Mouse (Mus musculus) ES-E14 (cell line): ENCODE data around the gene Epop. TPM values are rescaled to one million over a fixed set of nuclear protein-coding genes. Genes with fewer than 3 reads are reported as not detected.

ENCODE experiments used
- DNase-seq: peaks from one replicate; pipeline ENCODE4 v3.0.0-alpha.2; 2013; ENCODE audit warnings: low read depth, low spot score
- H3K27ac ChIP-seq: 2 replicates; pipeline ENCODE4 v1.5.1; 2012; ENCODE audit warnings: low read depth, mild to moderate bottlenecking, low read length, moderate library complexity, mixed read lengths; ENCODE audit not compliant: poor library complexity, insufficient read depth, severe bottlenecking
- H3K36me3 ChIP-seq: 2 replicates; pipeline ENCODE4 v1.6.1; 2012; ENCODE audit warnings: mild to moderate bottlenecking, low read length, moderate library complexity, mixed read lengths; ENCODE audit not compliant: control insufficient read depth, poor library complexity, insufficient read depth, severe bottlenecking
- H3K4me1 ChIP-seq, 2 experiments: fragments of 150-350 bp in 1 of 2; sonication (generic) in 1 of 2; 2 replicates each; pipeline ENCODE4 v1.6.1; 2012; ENCODE audit warnings: low read length in 2 of 2, mild to moderate bottlenecking in 1 of 2, mixed read lengths in 1 of 2; ENCODE audit not compliant: control insufficient read depth in 2 of 2, insufficient read depth in 2 of 2, poor library complexity in 1 of 2
- H3K4me3 ChIP-seq, 2 experiments: fragments of 150-350 bp in 1 of 2; sonication (generic) in 1 of 2; 2 replicates each; pipeline ENCODE4 v1.5.1; 2012; ENCODE audit warnings: low read length in 2 of 2, low read depth in 1 of 2, mild to moderate bottlenecking in 1 of 2, mixed read lengths in 1 of 2; ENCODE audit not compliant: insufficient read depth in 1 of 2, poor library complexity in 1 of 2, severe bottlenecking in 1 of 2
- H3K9ac ChIP-seq: 2 replicates; pipeline ENCODE4 v1.6.1; 2012; ENCODE audit warnings: low read depth, mild to moderate bottlenecking, low read length, mixed read lengths; ENCODE audit not compliant: poor library complexity, insufficient read depth, severe bottlenecking
- H3K9me3 ChIP-seq: fragments of 150-350 bp; sonication (generic); 2 replicates; pipeline ENCODE4 v1.6.1; 2012; ENCODE audit warnings: low read depth, mild to moderate bottlenecking, low read length; ENCODE audit not compliant: control insufficient read depth, insufficient read depth
- CHD2 ChIP-seq: IDR thresholded peaks from 2 replicates; pipeline ENCODE4 v1.6.1; 2014; ENCODE audit warnings: mild to moderate bottlenecking, low read depth, low read length, inconsistent platforms
- HCFC1 ChIP-seq: IDR thresholded peaks from 2 replicates; pipeline ENCODE4 v1.6.1; 2012; ENCODE audit warnings: low read length, inconsistent platforms, borderline replicate concordance; ENCODE audit not compliant: insufficient read depth
- MAFK ChIP-seq: IDR thresholded peaks from 2 replicates; pipeline ENCODE4 v1.6.1; 2014; ENCODE audit warnings: mild to moderate bottlenecking, low read depth, low read length, inconsistent platforms; ENCODE audit not compliant: insufficient read depth
- ZC3H11A ChIP-seq: IDR thresholded peaks from 2 replicates; pipeline ENCODE4 v1.6.1; 2012; ENCODE audit warnings: low read depth, mild to moderate bottlenecking, inconsistent platforms, low read length, borderline replicate concordance
- ZNF384 ChIP-seq: IDR thresholded peaks from 2 replicates; pipeline ENCODE4 v1.6.1; 2012; ENCODE audit warnings: low read depth, low read length, inconsistent platforms
- in situ Hi-C, 2 experiments: fragments of 600-800 bp; cut with MboI; formaldehyde crosslinking; loops; one replicate each; pipeline ENCODE4 v1.15.1; 2025; ENCODE audit warnings: low sequenced_read_pairs in 2 of 2, inconsistent platforms in 1 of 2; ENCODE audit not compliant: unreplicated experiment in 2 of 2
- total RNA-seq: library from RNA; depleted of rRNA; stranded (reverse); fragments of 300-350 nt; gene quantifications from 2 replicates; pipeline ENCODE4 v1.2.3, GENCODE M21; 2012; rRNA removed

Gene Epop
- total RNA-seq, 1 experiment: 109 TPM

DNA sequence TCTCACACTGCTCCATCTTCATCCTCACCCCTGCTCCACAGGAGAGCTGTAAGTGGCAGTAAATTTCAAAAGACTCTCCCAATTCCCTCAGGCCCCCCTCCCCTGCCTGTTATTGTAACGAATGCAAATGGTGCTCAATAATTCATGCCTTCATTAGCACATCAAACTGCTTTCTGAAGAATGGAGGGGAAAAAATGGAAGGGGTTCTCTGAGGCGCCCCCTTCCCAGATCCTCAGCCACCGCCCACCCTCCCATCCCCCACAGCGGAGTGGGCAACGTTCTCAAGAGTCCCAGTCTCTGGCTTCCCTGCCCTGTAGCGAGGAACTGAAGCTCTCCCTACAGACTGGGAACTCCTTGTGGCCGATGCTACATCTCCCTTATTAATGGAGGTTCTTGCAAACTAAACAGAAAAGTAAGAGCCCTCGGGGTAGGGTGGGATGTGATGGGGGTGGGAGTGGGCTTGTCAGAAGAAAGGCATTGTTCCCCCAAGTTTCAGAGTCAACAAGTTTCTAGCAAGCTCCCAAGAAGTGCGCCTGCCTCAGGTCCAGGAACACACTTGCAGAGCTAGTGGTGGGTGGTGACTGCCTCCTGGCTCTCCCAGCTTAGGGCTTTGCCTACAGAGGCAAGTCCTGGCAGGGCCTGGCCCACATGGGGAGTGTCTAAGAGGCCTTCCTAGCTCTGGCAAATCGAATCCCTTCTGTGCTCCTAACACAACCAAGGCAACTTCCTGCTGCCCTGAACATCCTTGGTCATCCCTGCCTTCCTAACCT is 50.2 kb downstream of the Epop start:
- Histone ChIP-seq H3K36me3 (no peaks in the 10 kb centered on the region), H3K4me1 (peaks cover 4 to 29% of the 10 kb centered on the region in 2 experiments; a peak in 3 of 4 replicates), H3K4me3 (no peak overlapping the region), H3K9me3 (no peaks in the 10 kb centered on the region), H3K9ac (peak overlapping the region; percentile 25; the same call in 1 of the 2 replicates), H3K27ac (peak overlapping the region; percentile 37; the same call in 1 of the 2 replicates)
- TF ChIP-seq CHD2: no peak
- TF ChIP-seq HCFC1: no peak
- no peak for TF ChIP-seq MAFK
- no peak for TF ChIP-seq ZC3H11A
- no peak for TF ChIP-seq ZNF384
- in situ Hi-C loops: no loop called here
- DNase-seq: no peak

DNA sequence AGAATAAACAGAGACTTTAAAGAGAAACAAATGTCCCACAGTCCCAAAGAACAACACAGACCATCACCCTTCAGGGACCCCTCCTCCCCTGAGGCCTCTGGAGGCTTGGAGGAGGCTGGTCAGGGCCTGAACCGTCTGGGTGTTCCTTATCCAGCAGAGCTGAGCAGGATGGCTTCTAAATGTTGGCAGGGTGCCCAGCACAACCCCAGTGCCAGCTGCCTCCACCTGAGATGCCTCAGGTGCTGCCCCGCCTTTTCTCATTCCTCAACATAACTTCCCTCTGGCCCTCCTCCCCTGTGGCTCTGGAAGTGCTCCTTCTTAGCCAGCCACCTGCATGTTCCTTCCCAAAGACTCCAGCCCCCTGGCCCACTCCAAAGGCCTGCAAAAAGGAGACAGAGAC is 51.2 kb downstream of the Epop start:
- no peak for DNase-seq
- H3K4me3 ChIP-seq: no peak overlapping the region
- in situ Hi-C loops: no loop called here
- H3K4me1 ChIP-seq: peaks cover 4 to 30% of the 10 kb centered on the region in 2 experiments; a peak in 3 of 4 replicates
- H3K36me3 ChIP-seq: no peaks in the 10 kb centered on the region
- TF ChIP-seq ZC3H11A (no peak), HCFC1 (no peak), ZNF384 (no peak), CHD2 (no peak), MAFK (no peak)
- no peaks in the 10 kb centered on the region for H3K9me3 ChIP-seq
- no peak overlapping the region for H3K27ac ChIP-seq
- H3K9ac ChIP-seq: no peak overlapping the region

Other genes starting within 250 kb of the Epop start
- gene Arhgap23, start 214.2 kb downstream of the Epop start, total RNA-seq: 22.6 and 26.3 TPM in 2 replicates
- 0.36 and 0.63 TPM in 2 replicates for gene 4933428G20Rik, start 129.4 kb downstream of the Epop start, total RNA-seq
- gene Srcin1, start 53.5 kb downstream of the Epop start, total RNA-seq: 2.4 and 4.1 TPM in 2 replicates
- 113 and 142 TPM in 2 replicates for gene Mllt6, start 33.7 kb upstream of the Epop start, total RNA-seq
- 49.9 and 66.0 TPM in 2 replicates for gene Cisd3, start 56.1 kb upstream of the Epop start, total RNA-seq
- gene Pcgf2, start 70.8 kb upstream of the Epop start, total RNA-seq: 20.1 and 28.4 TPM in 2 replicates
- 522 and 677 TPM in 2 replicates for gene Psmb3, start 73.7 kb upstream of the Epop start, total RNA-seq
- 26.5 and 31.3 TPM in 2 replicates for gene Pip4k2b, start 115.0 kb upstream of the Epop start, total RNA-seq
- 14.0 and 18.5 TPM in 2 replicates for gene Cwc25, start 136.9 kb upstream of the Epop start, total RNA-seq
- gene 1700001P01Rik, start 146.2 kb upstream of the Epop start, total RNA-seq: 2.3 TPM in 2 replicates
- gene Rpl23, start 152.7 kb upstream of the Epop start, total RNA-seq: 1,213 and 1,430 TPM in 2 replicates
- gene Lasp1, start 169.3 kb upstream of the Epop start, total RNA-seq: 108 and 147 TPM in 2 replicates
- gene B230217C12Rik, start 211.1 kb upstream of the Epop start, total RNA-seq: 3.0 and 4.1 TPM in 2 replicates